Mouse (Mus musculus) MEL (cell line): ENCODE measurements around the gene Taok1. TPM values are rescaled to one million over a fixed set of nuclear protein-coding genes. Genes with fewer than 3 reads are reported as not detected.
A peak's percentile ranks its signal among the peaks of the same experiment; 100 is the strongest.

ENCODE experiments used
- DNase-seq: peaks from one replicate; pipeline ENCODE4 v3.0.0; 2011; ENCODE audit warnings: low read depth, low spot score
- H3K27ac ChIP-seq: 2 replicates; pipeline ENCODE4 v1.5.1; 2012; ENCODE audit warnings: low read depth, mild to moderate bottlenecking, control low read depth, low read length, moderate library complexity; ENCODE audit not compliant: control insufficient read depth
- H3K27me3 ChIP-seq, 2 experiments: fragments of 150-350 bp in 1 of 2; sonication (generic) in 1 of 2; 2 replicates each; pipeline ENCODE4 v1.6.1; 2012; ENCODE audit warnings: low read length in 2 of 2, mild to moderate bottlenecking in 2 of 2, improper control_type of control experiment in 1 of 2, moderate library complexity in 1 of 2; ENCODE audit not compliant: insufficient read depth in 2 of 2, control insufficient read depth in 1 of 2
- H3K36me3 ChIP-seq, 2 experiments: 2 replicates each; pipeline ENCODE4 v1.6.1; 2012 to 2014; ENCODE audit warnings: low read length in 2 of 2, improper control_type of control experiment in 1 of 2, inconsistent platforms in 1 of 2, mild to moderate bottlenecking in 1 of 2; ENCODE audit not compliant: insufficient read depth in 2 of 2, control insufficient read depth in 1 of 2
- H3K4me1 ChIP-seq, 2 experiments: fragments of 150-350 bp in 1 of 2; sonication (generic) in 1 of 2; 2 replicates each; pipeline ENCODE4 v1.6.1; 2012; ENCODE audit warnings: low read length in 2 of 2, improper control_type of control experiment in 1 of 2, mild to moderate bottlenecking in 1 of 2; ENCODE audit not compliant: insufficient read depth in 2 of 2, control insufficient read depth in 1 of 2
- H3K4me3 ChIP-seq, 2 experiments: fragments of 150-350 bp in 1 of 2; sonication (generic) in 1 of 2; 2 replicates each; pipeline ENCODE4 v1.5.1; 2012; ENCODE audit warnings: low read depth in 2 of 2, low read length in 2 of 2, mild to moderate bottlenecking in 2 of 2, moderate library complexity in 2 of 2, control low read depth in 1 of 2, improper control_type of control experiment in 1 of 2; ENCODE audit not compliant: control insufficient read depth in 1 of 2, insufficient read depth in 1 of 2
- H3K79me2 ChIP-seq: 2 replicates; pipeline ENCODE4 v1.6.1; 2012; ENCODE audit warnings: mild to moderate bottlenecking, low read length, moderate library complexity; ENCODE audit not compliant: control insufficient read depth, poor library complexity, insufficient read depth
- H3K9ac ChIP-seq: 2 replicates; pipeline ENCODE4 v1.6.1; 2012; ENCODE audit warnings: low read depth, mild to moderate bottlenecking, control low read depth, low read length, moderate library complexity; ENCODE audit not compliant: control insufficient read depth, poor library complexity, severe bottlenecking
- H3K9me3 ChIP-seq: fragments of 150-350 bp; sonication (generic); replicated peaks from 2 replicates; pipeline ENCODE4 v1.6.1; 2012; ENCODE audit warnings: mild to moderate bottlenecking, low read length, improper control_type of control experiment, moderate library complexity; ENCODE audit not compliant: insufficient read depth
- CHD1 ChIP-seq: IDR thresholded peaks from 2 replicates; pipeline ENCODE4 v1.6.1; 2012; ENCODE audit warnings: low read depth, mild to moderate bottlenecking, inconsistent platforms, low read length, improper control_type of control experiment
- CHD2 ChIP-seq: IDR thresholded peaks from 2 replicates; pipeline ENCODE4 v1.6.1; 2011; ENCODE audit warnings: low read length, improper control_type of control experiment
- E2F4 ChIP-seq: IDR thresholded peaks from 2 replicates; pipeline ENCODE4 v1.6.1; 2011; ENCODE audit warnings: low read depth, low read length, improper control_type of control experiment, borderline replicate concordance
- EP300 ChIP-seq, 2 experiments: IDR thresholded peaks; 2 replicates each; pipeline ENCODE4 v1.6.1; 2011; ENCODE audit warnings: improper control_type of control experiment in 2 of 2, low read length in 2 of 2, low read depth in 1 of 2, mild to moderate bottlenecking in 1 of 2
- ETS1 ChIP-seq: IDR thresholded peaks from 2 replicates; pipeline ENCODE4 v1.6.1; 2012; ENCODE audit warnings: low read depth, mild to moderate bottlenecking, inconsistent platforms, low read length, improper control_type of control experiment, moderate library complexity
- GABPA ChIP-seq: IDR thresholded peaks from 2 replicates; pipeline ENCODE4 v1.6.1; 2012; ENCODE audit warnings: low read depth, mild to moderate bottlenecking, inconsistent platforms, low read length, improper control_type of control experiment, moderate library complexity
- GATA1 ChIP-seq: IDR thresholded peaks from 2 replicates; pipeline ENCODE4 v1.6.1; 2011; ENCODE audit warnings: low read depth, low read length, improper control_type of control experiment
- MAFK ChIP-seq: IDR thresholded peaks from 2 replicates; pipeline ENCODE4 v1.6.1; 2011; ENCODE audit warnings: low read depth, mild to moderate bottlenecking, low read length, improper control_type of control experiment, borderline replicate concordance
- MAZ ChIP-seq: IDR thresholded peaks from 2 replicates; pipeline ENCODE4 v1.6.1; 2012; ENCODE audit warnings: low read depth, mild to moderate bottlenecking, inconsistent platforms, low read length, improper control_type of control experiment
- MEF2A ChIP-seq: IDR thresholded peaks from 2 replicates; pipeline ENCODE4 v1.6.1; 2014; ENCODE audit warnings: low read depth, mild to moderate bottlenecking, inconsistent platforms, low read length, improper control_type of control experiment; ENCODE audit not compliant: poor library complexity, insufficient replicate concordance, severe bottlenecking; ENCODE audit errors: extremely low read depth
- MYC ChIP-seq: IDR thresholded peaks from 2 replicates; pipeline ENCODE4 v1.6.1; 2011; ENCODE audit warnings: low read depth, mild to moderate bottlenecking, low read length, improper control_type of control experiment, moderate library complexity
- NRF1 ChIP-seq: IDR thresholded peaks from 2 replicates; pipeline ENCODE4 v1.6.1; 2014; ENCODE audit warnings: low read depth, mild to moderate bottlenecking, inconsistent platforms, low read length, improper control_type of control experiment, moderate library complexity; ENCODE audit not compliant: poor library complexity, insufficient read depth, severe bottlenecking
- POLR2A ChIP-seq, 2 experiments: IDR thresholded peaks; 2 replicates each; pipeline ENCODE4 v1.6.1; 2011 to 2012; ENCODE audit warnings: low read length in 2 of 2, mild to moderate bottlenecking in 2 of 2, control low read depth in 1 of 2, improper control_type of control experiment in 1 of 2, low read depth in 1 of 2, moderate library complexity in 1 of 2; ENCODE audit not compliant: control insufficient read depth in 1 of 2, insufficient read depth in 1 of 2, poor library complexity in 1 of 2
- SMC3 ChIP-seq: IDR thresholded peaks from 2 replicates; pipeline ENCODE4 v1.6.1; 2011; ENCODE audit warnings: low read depth, low read length, improper control_type of control experiment
- TBP ChIP-seq: IDR thresholded peaks from 2 replicates; pipeline ENCODE4 v1.8.0; 2011; ENCODE audit warnings: low read depth, low read length, improper control_type of control experiment
- TCF12 ChIP-seq: IDR thresholded peaks from 2 replicates; pipeline ENCODE4 v1.6.1; 2014; ENCODE audit warnings: low read depth, mild to moderate bottlenecking, inconsistent platforms, low read length, improper control_type of control experiment, moderate library complexity
- USF1 ChIP-seq: IDR thresholded peaks from 2 replicates; pipeline ENCODE4 v1.6.1; 2014; ENCODE audit warnings: low read depth, mild to moderate bottlenecking, inconsistent platforms, low read length, improper control_type of control experiment, moderate library complexity
- USF2 ChIP-seq, 2 experiments: IDR thresholded peaks; 2 replicates each; pipeline ENCODE4 v1.6.1; 2011 to 2012; ENCODE audit warnings: improper control_type of control experiment in 2 of 2, low read length in 2 of 2, borderline replicate concordance in 1 of 2, inconsistent platforms in 1 of 2, low read depth in 1 of 2, mild to moderate bottlenecking in 1 of 2; ENCODE audit not compliant: insufficient read depth in 1 of 2
- ZNF384 ChIP-seq: IDR thresholded peaks from 2 replicates; pipeline ENCODE4 v1.6.1; 2012; ENCODE audit warnings: low read depth, mild to moderate bottlenecking, inconsistent platforms, low read length, improper control_type of control experiment
- polyA plus RNA-seq, 2 experiments: library from polyadenylated mRNA; stranded (reverse) in 1 of 2; unstranded in 1 of 2; fragments of >175 nt in 1 of 2; fragments of >200 nt in 1 of 2; gene quantifications; 2 replicates each; pipeline versions ENCODE4 v1.2.1 to v1.2.4; 2012; ENCODE audit warnings: low replicate concordance in 2 of 2, low read depth in 1 of 2; ENCODE audit not compliant: insufficient read length in 2 of 2, insufficient read depth in 1 of 2, missing spikeins in 1 of 2
- total RNA-seq: library from RNA; depleted of rRNA; stranded (reverse); fragments of 300-350 nt; gene quantifications from 2 replicates; pipeline ENCODE4 v1.2.3, GENCODE M21; 2012

Taok1 gene
- total and polyA plus RNA-seq, 3 experiments: 7.9 to 31.0 (median 15.9) TPM

- TF ChIP-seq MAFK (no peak), USF2 (IDR thresholded peaks at IDR 0.05; ENCODE audit: borderline replicate concordance in 1 of 2, insufficient read depth in 1 of 2, low read depth in 1 of 2, low read length in 2 of 2) (no peak), GABPA (no peak), CHD1 (no peak), TBP (no peak), E2F4 (no peak), MEF2A (no peak), MYC (no peak), CHD2 (peak; percentile 24; the same call in 1 of the 2 replicates), NRF1 (no peak)
These were observed 17.6 kb upstream of the Taok1 start (continued) for GRCm38 (mm10) chr11:77625061-77625855.

- Histone ChIP-seq H3K9me3 (no peaks in the 10 kb centered on the region), H3K9ac (peak overlapping the region; percentile 56), H3K4me3 (peak overlapping the region; percentile 57 to 83), H3K27ac (peak overlapping the region; percentile 17; the same call in 1 of the 2 replicates), H3K36me3 (peaks cover 0 to 27% of the 10 kb centered on the region in 2 experiments; a peak in 2 of 4 replicates), H3K27me3 (no peaks in the 10 kb centered on the region), H3K4me1 (peaks cover 21 to 36% of the 10 kb centered on the region in 2 experiments), H3K79me2 (no peaks in the 10 kb centered on the region)
- peak; percentile 82 for DNase-seq
- TF ChIP-seq POLR2A (IDR thresholded peaks at IDR 0.05; ENCODE audit: control insufficient read depth in 1 of 2, insufficient read depth in 1 of 2, low read depth in 1 of 2, low read length in 2 of 2, poor library complexity in 1 of 2) (no peak), ZNF384 (peak; percentile 19; the same call in 1 of the 2 replicates), ETS1 (peak; percentile 65), USF1 (no peak), MAZ (peak; percentile 1; the same call in 1 of the 2 replicates), TBP (no peak), GATA1 (no peak), EP300 (IDR thresholded peaks at IDR 0.05; ENCODE audit: low read depth in 1 of 2, low read length in 2 of 2) (0 out of 4 replicates have a peak, but pooled peaks of 1 of the 2 experiments have one; percentile 13), TCF12 (no peak), SMC3 (no peak)
- TF ChIP-seq, all 39 proteins: peak for 4
These were observed 16.9 kb upstream of the Taok1 start for GRCm38 (mm10) chr11:77624441-77625060.
